Mouse (Mus musculus): ENCODE measurements around the gene Syap1. TPM values are rescaled to one million over a fixed set of nuclear protein-coding genes. Genes with fewer than 3 reads are reported as not detected.

The Syap1 gene
- 20.5 and 21.5 TPM in 2 replicates for polyA plus RNA-seq (2015; fragmentation: Nextera tagmentation; extraction: Ambion mirVana)

DNA sequence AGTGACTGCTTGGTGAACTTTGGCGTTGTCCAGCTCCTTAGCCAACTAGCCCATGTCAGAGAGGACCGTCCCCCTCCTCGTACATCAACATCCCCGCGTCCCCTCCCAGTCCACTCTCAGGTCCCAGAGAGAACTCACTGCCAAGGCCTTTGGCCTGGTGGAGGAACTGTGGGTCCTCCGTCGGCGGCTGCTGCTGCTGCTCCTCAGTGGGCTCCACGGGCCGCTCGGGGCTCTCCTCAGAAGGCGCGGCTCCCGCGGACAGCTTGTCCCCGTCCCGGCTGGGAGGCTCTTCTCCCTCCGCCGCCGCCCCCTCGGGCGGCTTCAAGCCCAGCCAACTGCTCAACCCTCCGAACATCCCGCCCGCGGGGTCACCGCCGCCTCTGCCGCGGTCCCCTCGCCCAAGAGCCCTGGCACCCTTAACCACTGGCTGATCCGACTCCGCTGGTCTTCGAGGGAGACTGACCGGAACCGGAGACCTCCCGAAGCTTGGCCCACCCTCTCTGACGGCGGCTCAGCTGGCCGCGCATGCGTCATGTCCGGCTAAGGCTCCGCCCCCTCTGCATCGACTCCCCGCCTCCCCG is at the start of gene Syap1:
TSS of gene Syap1 (minus strand) at position 517 of the 581 bp plus-strand sequence.
- Histone ChIP-seq H3K4me2 (ENCODE audit: low read depth, low read length) (peak within 1 kb of the TSS; percentile 71), H3K4me1 (ENCODE audit: insufficient read depth) (peaks cover 5% of the 10 kb centered on the region; the same call in 1 of the 2 replicates), H3K4me3 (ENCODE audit: low read depth, low read length) (peak within 1 kb of the TSS; percentile 77), H3K27me3 (ENCODE audit: insufficient read depth, low read length) (no peaks in the 10 kb centered on the region), H3K9me3 (ENCODE audit: low read length) (no peaks in the 10 kb centered on the region), H3K27ac (ENCODE audit: low read depth) (peak within 1 kb of the TSS; percentile 89), H3K9ac (replicated peaks) (peak within 1 kb of the TSS; percentile 84), H3K36me3 (replicated peaks; ENCODE audit: insufficient read depth, low read length) (no peaks in the 10 kb centered on the region)
- TF ChIP-seq EP300 (IDR thresholded peaks at IDR 0.05; ENCODE audit: low read depth) (no peak), CTCF (IDR thresholded peaks at IDR 0.05; ENCODE audit: low read depth) (no peak)
- DNase-seq (peak; percentile 88), ATAC-seq (peak; percentile 97)
- WGBS (ENCODE audit: insufficient replicate concordance) = 23% methylated on average over 36 of the region's 47 CpGs

DNA sequence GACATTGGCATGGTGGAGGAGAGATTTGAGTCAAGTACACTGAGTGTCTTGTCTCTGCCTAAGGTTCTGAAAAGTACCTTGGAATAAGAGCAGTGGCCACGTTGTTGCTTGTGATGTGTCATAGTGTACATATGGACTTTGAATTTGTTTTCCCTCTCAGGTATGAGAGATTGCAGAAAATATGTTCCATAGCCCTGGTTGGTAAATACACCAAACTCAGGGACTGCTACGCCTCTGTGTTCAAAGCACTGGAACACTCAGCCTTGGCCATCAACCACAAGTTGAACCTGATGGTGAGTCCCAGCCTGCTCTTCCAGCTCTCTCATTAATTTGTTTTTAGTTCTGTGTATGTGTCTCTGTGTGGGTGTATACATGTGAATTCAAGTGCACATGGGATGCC is 43.2 kb upstream of the Syap1 start:
- Histone ChIP-seq H3K4me2 (ENCODE audit: low read depth, low read length) (no peak overlapping the region), H3K27ac (ENCODE audit: low read depth) (peak overlapping the region; percentile 67), H3K4me3 (ENCODE audit: low read depth, low read length) (no peak overlapping the region), H3K9me3 (ENCODE audit: low read length) (no peaks in the 10 kb centered on the region), H3K27me3 (ENCODE audit: insufficient read depth, low read length) (no peaks in the 10 kb centered on the region), H3K36me3 (replicated peaks; ENCODE audit: insufficient read depth, low read length) (peaks cover 5% of the 10 kb centered on the region; the same call in 1 of the 2 replicates), H3K4me1 (ENCODE audit: insufficient read depth) (no peaks in the 10 kb centered on the region), H3K9ac (replicated peaks) (no peak overlapping the region)
- WGBS (ENCODE audit: insufficient replicate concordance) = 63% methylated on average over 2 of the region's 2 CpGs
- peak; percentile 43; the same call in 1 of the 2 replicates for TF ChIP-seq EP300 (IDR thresholded peaks at IDR 0.05; ENCODE audit: low read depth)
- TF ChIP-seq CTCF (IDR thresholded peaks at IDR 0.05; ENCODE audit: low read depth) = no peak
- ATAC-seq = peak; percentile 92
- no peak for DNase-seq

DNA sequence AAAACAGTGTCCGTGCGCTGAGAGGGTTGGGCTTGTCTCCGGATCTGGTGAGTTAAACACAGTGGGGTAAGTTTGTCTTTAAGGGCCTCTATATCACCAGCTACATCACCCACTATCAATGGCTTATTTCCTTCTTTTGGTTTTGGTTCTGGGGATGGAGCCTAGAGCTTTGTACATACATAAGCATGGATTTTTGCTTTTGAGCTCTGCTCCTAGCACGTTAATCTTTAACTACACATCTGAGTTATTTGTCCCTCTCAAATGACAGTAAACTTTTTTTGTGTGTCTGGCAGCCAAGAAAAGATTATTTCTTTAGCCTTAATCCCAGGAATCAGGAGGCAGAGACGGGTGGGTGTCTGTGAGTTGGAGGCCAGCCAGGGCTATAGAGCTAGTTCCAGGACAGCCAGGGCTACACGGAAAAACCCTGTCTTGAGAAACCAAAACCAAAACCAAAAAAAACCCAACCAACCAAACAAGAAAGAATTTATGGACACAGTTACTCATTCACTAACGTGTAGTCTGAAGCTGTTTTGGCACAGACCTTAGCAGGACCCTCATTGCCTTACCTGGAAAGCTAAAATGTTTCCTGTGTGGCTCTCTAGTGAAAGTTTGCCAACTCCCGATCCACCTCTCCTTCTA is 33.4 kb upstream of the Syap1 start:
- WGBS (ENCODE audit: insufficient replicate concordance) = 66% methylated on average over 8 of the region's 8 CpGs
- no peaks in the 10 kb centered on the region for H3K9me3 ChIP-seq (ENCODE audit: low read length)
- DNase-seq = peak; percentile 14
- H3K4me1 ChIP-seq (ENCODE audit: insufficient read depth) = no peaks in the 10 kb centered on the region
- no peak overlapping the region for H3K9ac ChIP-seq (replicated peaks)
- no peaks in the 10 kb centered on the region for H3K27me3 ChIP-seq (ENCODE audit: insufficient read depth, low read length)
- no peak overlapping the region; the same call in 1 of the 2 replicates for H3K4me3 ChIP-seq (ENCODE audit: low read depth, low read length)
- peak; percentile 69 for ATAC-seq
- H3K27ac ChIP-seq (ENCODE audit: low read depth) = peak overlapping the region; percentile 29; the same call in 1 of the 2 replicates
- H3K36me3 ChIP-seq (replicated peaks; ENCODE audit: insufficient read depth, low read length) = no peaks in the 10 kb centered on the region; the same call in none of the 2 replicates
- no peak overlapping the region for H3K4me2 ChIP-seq (ENCODE audit: low read depth, low read length)
- TF ChIP-seq EP300 (IDR thresholded peaks at IDR 0.05; ENCODE audit: low read depth) (no peak), CTCF (IDR thresholded peaks at IDR 0.05; ENCODE audit: low read depth) (no peak)

DNA sequence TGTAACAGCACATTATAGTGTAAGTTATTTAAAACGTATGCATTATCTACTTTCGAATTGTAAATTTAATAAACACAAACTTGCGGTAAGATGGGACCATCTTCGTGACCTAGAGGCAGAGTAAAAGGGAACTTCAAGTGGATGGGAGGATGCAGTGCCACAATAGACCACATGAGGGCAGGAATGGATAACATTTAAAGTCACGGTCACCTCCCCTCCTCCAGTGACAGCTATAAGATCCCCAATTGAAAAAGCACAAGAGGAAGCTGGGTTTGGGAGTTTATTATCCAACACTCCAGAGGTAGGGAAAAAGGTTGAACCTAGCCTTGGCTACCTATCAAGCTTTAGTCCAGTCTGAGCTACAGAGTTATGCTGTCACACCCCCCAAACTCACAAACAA is 27.4 kb upstream of the Syap1 start:
- no peaks in the 10 kb centered on the region for H3K9me3 ChIP-seq (ENCODE audit: low read length)
- WGBS (ENCODE audit: insufficient replicate concordance) = 22% methylated on average over 5 of the region's 5 CpGs
- TF ChIP-seq CTCF (IDR thresholded peaks at IDR 0.05; ENCODE audit: low read depth) (peak; percentile 74), EP300 (IDR thresholded peaks at IDR 0.05; ENCODE audit: low read depth) (no peak)
- H3K36me3 ChIP-seq (replicated peaks; ENCODE audit: insufficient read depth, low read length) = no peaks in the 10 kb centered on the region
- H3K9ac ChIP-seq (replicated peaks) = no peak overlapping the region
- H3K4me2 ChIP-seq (ENCODE audit: low read depth, low read length) = no peak overlapping the region
- no peaks in the 10 kb centered on the region for H3K4me1 ChIP-seq (ENCODE audit: insufficient read depth)
- H3K4me3 ChIP-seq (ENCODE audit: low read depth, low read length) = no peak overlapping the region
- peak; percentile 57 for DNase-seq
- H3K27ac ChIP-seq (ENCODE audit: low read depth) = no peak overlapping the region
- 0 out of 2 replicates have a peak, but pooled peaks have one; percentile 54 for ATAC-seq
- H3K27me3 ChIP-seq (ENCODE audit: insufficient read depth, low read length) = no peaks in the 10 kb centered on the region

GRCm38 (mm10) chrX:162913651-162914050 is 25.4 kb upstream of the Syap1 start:
- ATAC-seq = no peak
- H3K27ac ChIP-seq (ENCODE audit: low read depth) = no peak overlapping the region
- H3K4me2 ChIP-seq (ENCODE audit: low read depth, low read length) = no peak overlapping the region
- DNase-seq = no peak
- H3K4me3 ChIP-seq (ENCODE audit: low read depth, low read length) = no peak overlapping the region
- WGBS (ENCODE audit: insufficient replicate concordance) = 87% methylated on average over 3 of the region's 3 CpGs
- no peak overlapping the region for H3K9ac ChIP-seq (replicated peaks)
- H3K4me1 ChIP-seq (ENCODE audit: insufficient read depth) = no peaks in the 10 kb centered on the region
- TF ChIP-seq CTCF (IDR thresholded peaks at IDR 0.05; ENCODE audit: low read depth) = no peak
- TF ChIP-seq EP300 (IDR thresholded peaks at IDR 0.05; ENCODE audit: low read depth) = no peak
- no peaks in the 10 kb centered on the region for H3K36me3 ChIP-seq (replicated peaks; ENCODE audit: insufficient read depth, low read length)
- H3K27me3 ChIP-seq (ENCODE audit: insufficient read depth, low read length) = no peaks in the 10 kb centered on the region
- H3K9me3 ChIP-seq (ENCODE audit: low read length) = no peaks in the 10 kb centered on the region

DNA sequence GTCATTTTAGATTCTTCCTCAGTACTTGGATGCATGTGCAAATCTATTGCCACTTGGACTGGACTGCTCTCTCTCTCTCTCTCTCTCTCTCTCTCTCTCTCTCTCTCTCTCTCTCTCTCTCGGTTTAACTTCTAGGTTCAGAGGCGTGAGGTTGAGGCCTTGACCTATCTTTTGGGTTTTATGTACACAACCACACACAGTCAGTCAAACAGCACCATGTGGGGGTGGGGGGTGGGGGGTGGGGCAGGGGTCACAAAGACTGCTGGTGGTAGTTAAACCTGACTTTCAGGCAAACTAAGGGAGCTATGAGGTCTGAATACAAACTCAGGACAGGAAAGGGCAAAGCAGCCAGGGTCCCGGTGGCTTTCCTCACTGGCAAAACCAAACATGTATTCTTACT is 19.3 kb upstream of the Syap1 start:
- no peaks in the 10 kb centered on the region for H3K9me3 ChIP-seq (ENCODE audit: low read length)
- no peak overlapping the region for H3K4me3 ChIP-seq (ENCODE audit: low read depth, low read length)
- ATAC-seq (no peak), DNase-seq (no peak)
- H3K4me1 ChIP-seq (ENCODE audit: insufficient read depth) = no peaks in the 10 kb centered on the region
- H3K36me3 ChIP-seq (replicated peaks; ENCODE audit: insufficient read depth, low read length) = no peaks in the 10 kb centered on the region
- H3K4me2 ChIP-seq (ENCODE audit: low read depth, low read length) = no peak overlapping the region
- TF ChIP-seq EP300 (IDR thresholded peaks at IDR 0.05; ENCODE audit: low read depth) (no peak), CTCF (IDR thresholded peaks at IDR 0.05; ENCODE audit: low read depth) (no peak)
- no peak overlapping the region for H3K27ac ChIP-seq (ENCODE audit: low read depth)
- 57% methylated on average over 3 of the region's 3 CpGs for WGBS (ENCODE audit: insufficient replicate concordance)
- H3K9ac ChIP-seq (replicated peaks) = no peak overlapping the region
- no peaks in the 10 kb centered on the region for H3K27me3 ChIP-seq (ENCODE audit: insufficient read depth, low read length)
